Mouse (Mus musculus) cerebellum, adult 2 months (tissue): ENCODE results near the gene Tcf20. TPM values are rescaled to one million over a fixed set of nuclear protein-coding genes. Genes with fewer than 3 reads are reported as not detected.

Experiments used
- DNase-seq, 2 experiments: peaks; one replicate each; pipeline ENCODE4 v3.0.0; 2021
- H3K27ac ChIP-seq: fragments of 200-500 bp; 2 replicates; pipeline ENCODE4 v1.5.1; 2012; ENCODE audit warnings: low read length, control low read depth, inconsistent platforms; ENCODE audit not compliant: insufficient read depth
- H3K27me3 ChIP-seq: fragments of 200-500 bp; 2 replicates; pipeline ENCODE4 v1.6.1; 2012; ENCODE audit warnings: inconsistent platforms, mild to moderate bottlenecking, low read length, moderate library complexity; ENCODE audit not compliant: control insufficient read depth, insufficient read depth
- H3K4me1 ChIP-seq: fragments of 200-500 bp; 2 replicates; pipeline ENCODE4 v1.6.1; 2011; ENCODE audit warnings: low read length; ENCODE audit not compliant: control insufficient read depth, insufficient read depth
- H3K4me3 ChIP-seq: fragments of 200-500 bp; replicated peaks from 2 replicates; pipeline ENCODE3; 2011; ENCODE audit warnings: mild to moderate bottlenecking, low read depth, low read length, control low read depth; ENCODE audit not compliant: insufficient read depth
- CTCF ChIP-seq: fragments of 200-500 bp; IDR thresholded peaks from 2 replicates; pipeline ENCODE4 v1.5.1; 2011; ENCODE audit warnings: low read depth, mild to moderate bottlenecking, control low read depth, low read length, moderate library complexity, borderline replicate concordance; ENCODE audit not compliant: insufficient read depth
- POLR2A ChIP-seq: fragments of 200-500 bp; IDR thresholded peaks from 2 replicates; pipeline ENCODE4 v1.6.1; 2011; ENCODE audit warnings: low read length, control low read depth, borderline replicate concordance; ENCODE audit not compliant: insufficient read depth
- WGBS: fragments of 180-500 bp; shearing (Covaris S2); methylation state at CpG from one replicate; pipeline ENCODE4 v1.1.7; 2018; 5-methylcytosine and 5-hydroxymethylcytosine counted together
- polyA plus RNA-seq: library from polyadenylated mRNA; depleted of rRNA; stranded (reverse); fragments of >200 nt; gene quantifications from 2 replicates; pipeline ENCODE4 v1.2.3, GENCODE M21; 2012

The Tcf20 gene
- polyA plus RNA-seq, 1 experiment: 25.0 TPM

GRCm38 (mm10) chr15:83007346-83007920, 19.8 kb upstream of the Tcf20 start:
- Histone ChIP-seq H3K27ac (no peak overlapping the region), H3K4me3 (no peak overlapping the region), H3K27me3 (no peaks in the 10 kb centered on the region), H3K4me1 (peaks cover 3% of the 10 kb centered on the region; the same call in 1 of the 2 replicates)
- TF ChIP-seq CTCF (no peak), POLR2A (no peak)
- DNase-seq: no peak
- 76% methylated on average over 15 of the region's 15 CpGs for WGBS

GRCm38 (mm10) chr15:83002665-83003548, 15.2 kb upstream of the Tcf20 start:
- Histone ChIP-seq H3K27me3 (no peaks in the 10 kb centered on the region), H3K4me1 (peaks cover 3% of the 10 kb centered on the region; the same call in 1 of the 2 replicates), H3K27ac (no peak overlapping the region), H3K4me3 (no peak overlapping the region)
- DNase-seq: peak; percentile 77 to 83
- 47% methylated on average over 12 of the region's 12 CpGs for WGBS
- TF ChIP-seq POLR2A: no peak
- no peak for TF ChIP-seq CTCF

GRCm38 (mm10) chr15:82998811-82999221, 11.1 kb upstream of the Tcf20 start:
- no peak for TF ChIP-seq POLR2A
- TF ChIP-seq CTCF: no peak
- H3K27ac ChIP-seq: no peak overlapping the region
- WGBS: 81% methylated on average over 6 of the region's 6 CpGs
- peaks cover 3% of the 10 kb centered on the region; the same call in 1 of the 2 replicates for H3K4me1 ChIP-seq
- H3K4me3 ChIP-seq: no peak overlapping the region
- H3K27me3 ChIP-seq: no peaks in the 10 kb centered on the region
- no peak for DNase-seq

- Histone ChIP-seq H3K4me3 (no peak overlapping the region), H3K4me1 (peaks cover 12% of the 10 kb centered on the region), H3K27ac (no peak overlapping the region), H3K27me3 (no peaks in the 10 kb centered on the region)
- TF ChIP-seq CTCF (no peak), POLR2A (no peak)
- no peak for DNase-seq
These were observed 8.8 kb upstream of the Tcf20 start for GRCm38 (mm10) chr15:82996431-82996830.

GRCm38 (mm10) chr15:82995239-82995638, 7.6 kb upstream of the Tcf20 start:
- Histone ChIP-seq H3K27ac (no peak overlapping the region), H3K27me3 (no peaks in the 10 kb centered on the region), H3K4me3 (no peak overlapping the region), H3K4me1 (peaks cover 12% of the 10 kb centered on the region)
- TF ChIP-seq CTCF (no peak), POLR2A (no peak)
- DNase-seq: no peak
- 69% methylated on average over 7 of the region's 7 CpGs for WGBS

GRCm38 (mm10) chr15:82992911-82993310, 5.2 kb upstream of the Tcf20 start:
- Histone ChIP-seq H3K4me3 (no peak overlapping the region), H3K27me3 (no peaks in the 10 kb centered on the region; the same call in 1 of the 2 replicates), H3K4me1 (peaks cover 14% of the 10 kb centered on the region), H3K27ac (no peak overlapping the region)
- TF ChIP-seq CTCF (no peak), POLR2A (no peak)
- 61% methylated on average over 9 of the region's 9 CpGs for WGBS
- no peak for DNase-seq

GRCm38 (mm10) chr15:82992079-82992783, 4.6 kb upstream of the Tcf20 start:
- no peak overlapping the region for H3K27ac ChIP-seq
- peaks cover 20% of the 10 kb centered on the region for H3K4me1 ChIP-seq
- no peaks in the 10 kb centered on the region; the same call in 1 of the 2 replicates for H3K27me3 ChIP-seq
- no peak overlapping the region for H3K4me3 ChIP-seq
- TF ChIP-seq CTCF: no peak
- no peak for TF ChIP-seq POLR2A
- DNase-seq: peak; percentile 53 to 60
- WGBS: 23% methylated on average over 13 of the region's 13 CpGs
